Mouse (Mus musculus) CH12.LX (cell line): Measurements from ENCODE around the gene Atp9a. TPM values are rescaled to one million over a fixed set of nuclear protein-coding genes. Genes with fewer than 3 reads are reported as not detected.

Experiments used
- DNase-seq: peaks from one replicate; pipeline ENCODE4 v3.0.0-alpha.2; 2013; ENCODE audit errors: extremely low read depth
- H3K27ac ChIP-seq: 2 replicates; pipeline ENCODE4 v1.5.1; 2012; ENCODE audit warnings: low read depth, mild to moderate bottlenecking, control low read depth, moderate library complexity; ENCODE audit not compliant: insufficient read depth
- H3K27me3 ChIP-seq: replicated peaks from 2 replicates; pipeline ENCODE3; 2012; ENCODE audit warnings: inconsistent platforms
- H3K36me3 ChIP-seq, 2 experiments: replicated peaks in 1 of 2; 2 replicates each; pipeline versions ENCODE3 to v1.6.1; 2012; ENCODE audit warnings: inconsistent platforms in 1 of 2, low read length in 1 of 2, mild to moderate bottlenecking in 1 of 2, mixed read lengths in 1 of 2, moderate library complexity in 1 of 2; ENCODE audit not compliant: control insufficient read depth in 1 of 2, insufficient read depth in 1 of 2
- H3K4me1 ChIP-seq, 2 experiments: 2 replicates each; pipeline ENCODE4 v1.6.1; 2012; ENCODE audit warnings: inconsistent platforms in 1 of 2, moderate library complexity in 1 of 2; ENCODE audit not compliant: insufficient read depth in 2 of 2, control insufficient read depth in 1 of 2
- H3K4me2 ChIP-seq: 2 replicates; pipeline ENCODE4 v1.6.1; 2012; ENCODE audit warnings: low read depth, mild to moderate bottlenecking, control low read depth; ENCODE audit not compliant: poor library complexity, insufficient read depth, severe bottlenecking
- H3K4me3 ChIP-seq, 3 experiments: fragments of 150-350 bp in 1 of 3; sonication (generic) in 1 of 3; replicated peaks in 1 of 3; 2 replicates each; pipeline versions ENCODE3 to v1.5.1; 2011 to 2012; ENCODE audit warnings: low read depth in 2 of 3, low read length in 2 of 3, mild to moderate bottlenecking in 2 of 3, moderate library complexity in 2 of 3, control low read depth in 1 of 3, improper control_type of control experiment in 1 of 3, inconsistent platforms in 1 of 3, mixed read lengths in 1 of 3; ENCODE audit not compliant: poor library complexity in 1 of 3
- H3K79me2 ChIP-seq: replicated peaks from 2 replicates; pipeline ENCODE4 v1.6.1; 2012; ENCODE audit warnings: mild to moderate bottlenecking, moderate library complexity; ENCODE audit not compliant: control insufficient read depth, poor library complexity, insufficient read depth, severe bottlenecking; ENCODE audit errors: extremely low read depth
- H3K9ac ChIP-seq: 2 replicates; pipeline ENCODE4 v1.6.1; 2012; ENCODE audit warnings: low read depth, mild to moderate bottlenecking, control low read depth, moderate library complexity; ENCODE audit not compliant: insufficient read depth
- H3K9me3 ChIP-seq: replicated peaks from 2 replicates; pipeline ENCODE3; 2012; ENCODE audit warnings: low read length, inconsistent platforms, mixed read lengths
- ELF1 ChIP-seq: IDR thresholded peaks from 2 replicates; pipeline ENCODE4 v1.6.1; 2014; ENCODE audit warnings: low read depth, mild to moderate bottlenecking, inconsistent platforms, low read length, improper control_type of control experiment
- GABPA ChIP-seq: IDR thresholded peaks from 2 replicates; pipeline ENCODE4 v1.6.1; 2012; ENCODE audit warnings: low read depth, low read length, improper control_type of control experiment, inconsistent platforms; ENCODE audit not compliant: insufficient replicate concordance
- HCFC1 ChIP-seq: IDR thresholded peaks from 2 replicates; pipeline ENCODE4 v1.6.1; 2012; ENCODE audit warnings: low read depth, mild to moderate bottlenecking, inconsistent platforms, low read length, improper control_type of control experiment
- IRF4 ChIP-seq: IDR thresholded peaks from 2 replicates; pipeline ENCODE4 v1.6.1; 2014; ENCODE audit warnings: low read depth, mild to moderate bottlenecking, inconsistent platforms, low read length, improper control_type of control experiment
- JUN ChIP-seq: IDR thresholded peaks from 2 replicates; pipeline ENCODE4 v1.6.1; 2011; ENCODE audit warnings: low read depth, mild to moderate bottlenecking, low read length, improper control_type of control experiment, moderate library complexity; ENCODE audit not compliant: insufficient read depth
- MAFK ChIP-seq: IDR thresholded peaks from 2 replicates; pipeline ENCODE4 v1.6.1; 2011; ENCODE audit warnings: low read length, improper control_type of control experiment; ENCODE audit not compliant: insufficient replicate concordance
- MAZ ChIP-seq: IDR thresholded peaks from 2 replicates; pipeline ENCODE4 v1.6.1; 2012; ENCODE audit warnings: low read depth, mild to moderate bottlenecking, inconsistent platforms, low read length, improper control_type of control experiment, moderate library complexity
- MEF2A ChIP-seq: IDR thresholded peaks from 2 replicates; pipeline ENCODE4 v1.6.1; 2014; ENCODE audit warnings: low read depth, mild to moderate bottlenecking, inconsistent platforms, low read length, improper control_type of control experiment, borderline replicate concordance
- MXI1 ChIP-seq: IDR thresholded peaks from 2 replicates; pipeline ENCODE4 v1.6.1; 2011; ENCODE audit warnings: mild to moderate bottlenecking, low read depth, low read length, improper control_type of control experiment
- MYC ChIP-seq: IDR thresholded peaks from 2 replicates; pipeline ENCODE4 v1.6.1; 2011; ENCODE audit warnings: low read depth, mild to moderate bottlenecking, improper control_type of control experiment, low read length
- PAX5 ChIP-seq: IDR thresholded peaks from 2 replicates; pipeline ENCODE4 v1.6.1; 2012; ENCODE audit warnings: low read length, inconsistent platforms, mixed read lengths
- RAD21 ChIP-seq: IDR thresholded peaks from 2 replicates; pipeline ENCODE4 v1.6.1; 2011; ENCODE audit warnings: low read depth, mild to moderate bottlenecking, low read length, improper control_type of control experiment, moderate library complexity
- SIN3A ChIP-seq: IDR thresholded peaks from 2 replicates; pipeline ENCODE4 v1.6.1; 2012; ENCODE audit warnings: low read length, improper control_type of control experiment, inconsistent platforms
- TBP ChIP-seq: conservative IDR thresholded peaks from 2 replicates; pipeline ENCODE4 v1.6.1; 2011; ENCODE audit warnings: low read depth, low read length, improper control_type of control experiment
- TCF12 ChIP-seq: IDR thresholded peaks from 2 replicates; pipeline ENCODE4 v1.6.1; 2014; ENCODE audit warnings: low read depth, mild to moderate bottlenecking, inconsistent platforms, low read length, improper control_type of control experiment
- ZC3H11A ChIP-seq: IDR thresholded peaks from 2 replicates; pipeline ENCODE4 v1.6.1; 2012; ENCODE audit warnings: low read depth, mild to moderate bottlenecking, inconsistent platforms, low read length, improper control_type of control experiment
- ZNF384 ChIP-seq: IDR thresholded peaks from 2 replicates; pipeline ENCODE4 v1.6.1; 2012; ENCODE audit warnings: low read depth, low read length, improper control_type of control experiment, inconsistent platforms
- dilution Hi-C: fragments of 300-500 bp; cut with MboI; formaldehyde crosslinking; loops from 2 replicates; pipeline ENCODE4 v1.14.3; 2020; ENCODE audit warnings: low sequenced_read_pairs; ENCODE audit not compliant: extremely low pct_unique_long_range_greater_than_20kb, extremely low pct_ligation_motif_present
- in situ Hi-C: fragments of 300-500 bp; cut with MboI; formaldehyde crosslinking; loops from 3 replicates; pipeline ENCODE4 v1.14.3; 2019; ENCODE audit warnings: low sequenced_read_pairs, low pct_ligation_motif_present, low pct_unique_long_range_greater_than_20kb, mixed read lengths
- polyA plus RNA-seq: library from polyadenylated mRNA; unstranded; fragments of >175 nt; gene quantifications from 2 replicates; pipeline ENCODE4 v1.2.1, GENCODE M21; 2012; ENCODE audit warnings: low read depth; ENCODE audit not compliant: insufficient read length
- total RNA-seq, 2 experiments: library from RNA; depleted of rRNA; stranded (reverse); fragments of 300-350 nt in 1 of 2; fragments of >200 nt in 1 of 2; gene quantifications; 2 replicates each; pipeline ENCODE4 v1.2.3; 2012 to 2014

Gene Atp9a
- total and polyA plus RNA-seq, 3 experiments, result 18.9 to 43.7 (median 40.1) TPM

GRCm38 (mm10) chr2:168626385-168626784, 115.8 kb downstream of the Atp9a start:
- Histone ChIP-seq H3K9ac (no peak overlapping the region), H3K4me1 (no peaks in the 10 kb centered on the region), H3K4me3 (no peak overlapping the region), H3K9me3 (peaks cover 18% of the 10 kb centered on the region), H3K27ac (no peak overlapping the region), H3K4me2 (no peak overlapping the region), H3K36me3 (no peaks in the 10 kb centered on the region), H3K27me3 (peaks cover 5% of the 10 kb centered on the region), H3K79me2 (no peaks in the 10 kb centered on the region)
- in situ Hi-C loops, result no loop called here
- TF ChIP-seq MAFK (no peak), JUN (no peak), ZNF384 (no peak), IRF4 (no peak), HCFC1 (no peak), GABPA (no peak), TBP (no peak), MAZ (no peak), MXI1 (no peak), PAX5 (no peak), RAD21 (no peak), MYC (no peak), ZC3H11A (no peak)
- no peak for DNase-seq
- dilution Hi-C loops, result no loop called here

GRCm38 (mm10) chr2:168625091-168625490, 117.1 kb downstream of the Atp9a start:
- H3K27me3 ChIP-seq, result no peaks in the 10 kb centered on the region
- dilution Hi-C loops, result no loop called here
- no peak overlapping the region for H3K9ac ChIP-seq

More at GRCm38 (mm10) chr2:168625091-168625490, 117.1 kb downstream of the Atp9a start:
- no peaks in the 10 kb centered on the region for H3K4me1 ChIP-seq
- H3K4me3 ChIP-seq, result no peak overlapping the region
- H3K79me2 ChIP-seq, result no peaks in the 10 kb centered on the region
- DNase-seq, result no peak
- peaks cover 22% of the 10 kb centered on the region for H3K9me3 ChIP-seq
- no peak for TF ChIP-seq ELF1
- no peak for TF ChIP-seq TCF12
- TF ChIP-seq MEF2A, result no peak
- no peak for TF ChIP-seq RAD21
- no peak for TF ChIP-seq GABPA
- TF ChIP-seq HCFC1, result no peak
- no peak for TF ChIP-seq SIN3A
- no peak for TF ChIP-seq ZNF384
- H3K27ac ChIP-seq, result no peak overlapping the region
- no peak overlapping the region for H3K4me2 ChIP-seq
- in situ Hi-C loops, result no loop called here
- H3K36me3 ChIP-seq, result no peaks in the 10 kb centered on the region
